Mouse (Mus musculus): ENCODE data around the gene Tnks2. TPM values are rescaled to one million over a fixed set of nuclear protein-coding genes. Genes with fewer than 3 reads are reported as not detected.
A peak's percentile ranks its signal among the peaks of the same experiment; 100 is the strongest.

Gene Tnks2
- polyA plus RNA-seq, 1 experiment, result 34.7 TPM

DNA sequence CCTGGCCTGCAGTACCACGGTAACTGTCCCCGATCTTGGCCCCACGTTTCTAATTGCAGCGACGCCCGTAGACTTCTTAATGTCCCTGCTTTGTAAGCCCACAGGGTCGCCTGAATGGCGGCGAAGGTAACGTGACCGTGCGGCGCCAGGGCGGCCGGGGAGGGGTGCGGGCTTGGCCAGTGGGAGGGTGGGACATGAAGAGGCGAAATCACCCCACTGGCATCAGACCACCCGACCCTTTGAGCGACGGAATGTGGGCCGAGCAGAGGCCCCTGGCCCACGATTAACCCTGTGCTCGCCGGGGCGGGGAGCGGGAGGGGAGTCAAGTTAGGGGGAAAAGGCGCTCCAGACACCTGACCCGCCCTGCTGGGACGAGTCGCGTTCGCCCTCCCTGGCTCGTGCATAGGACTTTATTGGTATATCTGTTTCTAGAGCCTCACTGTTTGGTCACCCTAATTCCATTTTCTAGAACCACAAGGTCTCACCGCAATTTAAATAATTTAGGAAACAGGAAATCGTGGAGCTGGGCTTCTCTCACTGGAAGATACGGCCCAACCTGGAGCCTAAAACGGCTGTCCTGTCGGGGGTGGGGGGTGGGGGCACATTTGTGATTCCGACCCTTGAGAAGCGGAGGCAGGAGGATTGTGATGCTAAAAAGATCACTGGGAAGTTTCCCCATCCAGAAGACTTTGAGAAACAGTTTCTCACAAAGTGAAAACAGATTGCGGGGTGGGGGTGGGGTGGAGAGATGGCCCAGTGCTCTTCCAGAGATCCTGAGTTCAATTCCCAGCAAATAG, 70.4 kb downstream of the Tnks2 start:
- Histone ChIP-seq H3K4me3 (ENCODE audit: insufficient read depth, low read depth, low read length) (peak overlapping the region; percentile 61), H3K4me1 (ENCODE audit: control insufficient read depth, insufficient read depth, insufficient read length, low read length) (no peaks in the 10 kb centered on the region), H3K27ac (replicated peaks; ENCODE audit: low read depth, low read length) (no peak overlapping the region)

DNA sequence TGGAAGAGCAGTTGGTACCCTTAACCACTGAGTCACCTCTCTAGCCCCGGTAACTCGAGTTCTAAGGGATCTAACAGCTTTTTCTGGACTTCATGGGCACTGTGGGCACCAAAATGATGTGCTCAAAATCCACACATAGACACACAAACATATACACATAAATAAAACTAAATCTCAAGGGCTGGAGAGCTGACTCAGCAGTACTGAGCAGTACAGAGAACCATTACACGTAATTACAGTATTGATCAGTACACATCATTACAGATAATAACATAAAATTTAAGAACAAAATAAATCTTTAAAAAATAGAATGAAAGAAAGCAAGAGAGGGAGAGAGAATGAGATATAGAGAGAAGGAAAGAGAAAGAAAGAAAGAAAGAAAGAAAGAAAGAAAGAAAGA, 75.1 kb downstream of the Tnks2 start:
- Histone ChIP-seq H3K4me3 (ENCODE audit: insufficient read depth, low read depth, low read length) (no peak overlapping the region), H3K27ac (replicated peaks; ENCODE audit: low read depth, low read length) (no peak overlapping the region), H3K4me1 (ENCODE audit: control insufficient read depth, insufficient read depth, insufficient read length, low read length) (no peaks in the 10 kb centered on the region)

DNA sequence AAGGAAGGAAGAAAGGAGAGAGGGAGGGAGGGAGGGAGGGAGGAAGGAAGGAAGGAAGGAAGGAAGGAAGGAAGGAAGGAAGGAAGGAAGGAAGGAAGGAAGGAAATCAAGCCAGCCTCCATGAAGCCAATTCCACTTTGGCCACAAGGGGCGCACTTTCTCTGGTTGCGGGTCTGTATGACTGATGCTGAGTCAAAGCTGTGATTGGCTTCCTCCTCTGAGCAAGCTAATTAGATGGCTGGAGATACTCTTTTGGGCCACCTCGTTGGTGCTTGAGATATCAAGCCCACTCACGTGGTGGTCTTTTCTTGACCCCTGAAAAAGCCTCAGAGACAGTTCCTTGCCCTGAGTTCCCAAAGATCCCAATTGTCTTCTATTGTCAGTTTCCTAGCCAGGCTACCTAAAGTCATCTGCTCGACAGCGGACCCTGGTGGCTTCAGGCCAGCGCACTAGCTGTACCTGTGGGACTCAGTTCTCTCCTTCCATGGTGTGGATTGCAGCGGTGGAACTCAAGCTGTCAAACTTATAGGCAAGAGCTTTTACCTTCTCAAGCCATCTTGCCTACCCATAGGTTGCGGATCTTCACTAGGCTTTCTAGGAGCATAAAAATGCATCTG, 75.8 kb downstream of the Tnks2 start:
- Histone ChIP-seq H3K4me3 (ENCODE audit: insufficient read depth, low read depth, low read length) (no peak overlapping the region), H3K27ac (replicated peaks; ENCODE audit: low read depth, low read length) (no peak overlapping the region), H3K4me1 (ENCODE audit: control insufficient read depth, insufficient read depth, insufficient read length, low read length) (no peaks in the 10 kb centered on the region)

DNA sequence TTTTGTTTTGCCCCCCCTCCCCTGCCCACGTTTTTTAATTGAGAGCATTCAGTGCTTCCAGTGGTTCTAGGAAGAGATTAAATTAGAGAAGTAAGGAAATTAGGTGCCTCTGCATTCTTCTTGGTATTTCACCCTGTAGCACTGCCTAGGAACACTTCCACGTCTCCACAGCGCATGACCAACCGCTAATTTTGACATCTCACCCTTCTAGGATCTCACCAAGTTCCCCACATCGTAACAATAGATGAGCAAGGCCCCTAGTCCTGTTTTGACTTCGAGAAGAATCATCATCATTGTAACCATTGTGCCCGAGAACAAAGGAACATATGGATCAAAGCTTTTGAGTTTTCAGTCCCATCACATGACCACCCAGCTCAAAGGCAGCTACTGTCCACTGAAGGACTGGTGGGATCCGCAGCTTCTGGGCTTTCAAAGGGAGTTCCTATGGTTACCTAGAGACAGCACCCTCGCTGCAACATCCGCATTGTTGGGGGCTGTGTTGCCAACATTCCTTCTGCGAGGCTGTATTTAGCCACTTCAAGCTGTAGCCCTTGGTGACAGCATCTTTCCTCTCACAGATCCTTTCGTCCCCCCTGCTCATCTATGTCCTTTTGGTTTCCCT, 76.5 kb downstream of the Tnks2 start:
- Histone ChIP-seq H3K4me3 (ENCODE audit: insufficient read depth, low read depth, low read length) (no peak overlapping the region), H3K27ac (replicated peaks; ENCODE audit: low read depth, low read length) (no peak overlapping the region), H3K4me1 (ENCODE audit: control insufficient read depth, insufficient read depth, insufficient read length, low read length) (no peaks in the 10 kb centered on the region)

DNA sequence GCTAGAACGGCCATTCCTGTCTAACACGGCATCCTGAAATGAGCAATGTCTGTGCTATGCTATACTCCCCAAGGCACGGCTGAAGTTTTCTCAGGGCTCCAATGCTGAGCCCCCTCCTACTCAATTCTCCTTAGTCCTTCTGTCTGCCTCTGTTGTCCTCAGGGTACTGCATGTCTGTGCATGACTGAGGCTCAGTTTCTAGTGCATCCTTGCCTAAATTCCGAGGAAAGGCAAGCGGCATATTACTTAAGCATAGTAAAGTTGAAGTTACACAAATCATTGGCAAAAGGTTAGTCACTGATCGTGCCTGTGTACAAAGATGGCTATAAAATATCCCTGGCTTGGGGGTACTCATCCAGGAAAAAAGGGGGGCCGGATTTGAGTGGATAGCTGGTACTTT, 79.0 kb downstream of the Tnks2 start:
- no peaks in the 10 kb centered on the region for H3K4me1 ChIP-seq (ENCODE audit: control insufficient read depth, insufficient read depth, insufficient read length, low read length)
- H3K4me3 ChIP-seq (ENCODE audit: insufficient read depth, low read depth, low read length), result no peak overlapping the region

DNA sequence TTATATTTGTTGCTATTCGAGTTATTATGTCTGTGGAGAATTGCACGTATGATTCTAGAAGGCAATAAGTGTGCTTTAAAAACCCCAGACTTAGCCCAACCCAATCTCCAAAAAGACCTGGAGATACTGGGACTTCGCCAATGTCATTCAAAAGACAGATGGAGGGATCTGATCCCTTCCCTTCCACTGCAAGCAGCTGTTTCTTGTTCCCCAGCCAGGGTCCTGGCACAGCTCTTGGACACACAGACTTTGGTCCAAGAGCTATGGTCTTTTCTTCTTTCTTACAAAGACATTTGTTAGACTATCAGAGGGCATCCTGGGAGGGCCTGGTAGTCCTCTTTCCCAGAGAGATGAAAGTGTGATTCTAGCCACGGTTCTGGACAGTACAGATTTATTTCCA, 82.2 kb downstream of the Tnks2 start:
- no peak overlapping the region for H3K4me3 ChIP-seq (ENCODE audit: insufficient read depth, low read depth, low read length)
- no peak overlapping the region for H3K27ac ChIP-seq (replicated peaks; ENCODE audit: low read depth, low read length)
- H3K4me1 ChIP-seq (ENCODE audit: control insufficient read depth, insufficient read depth, insufficient read length, low read length), result no peaks in the 10 kb centered on the region

More for the DNA sequence above, 79.0 kb downstream of the Tnks2 start:
- H3K27ac ChIP-seq (replicated peaks; ENCODE audit: low read depth, low read length), result no peak overlapping the region

DNA sequence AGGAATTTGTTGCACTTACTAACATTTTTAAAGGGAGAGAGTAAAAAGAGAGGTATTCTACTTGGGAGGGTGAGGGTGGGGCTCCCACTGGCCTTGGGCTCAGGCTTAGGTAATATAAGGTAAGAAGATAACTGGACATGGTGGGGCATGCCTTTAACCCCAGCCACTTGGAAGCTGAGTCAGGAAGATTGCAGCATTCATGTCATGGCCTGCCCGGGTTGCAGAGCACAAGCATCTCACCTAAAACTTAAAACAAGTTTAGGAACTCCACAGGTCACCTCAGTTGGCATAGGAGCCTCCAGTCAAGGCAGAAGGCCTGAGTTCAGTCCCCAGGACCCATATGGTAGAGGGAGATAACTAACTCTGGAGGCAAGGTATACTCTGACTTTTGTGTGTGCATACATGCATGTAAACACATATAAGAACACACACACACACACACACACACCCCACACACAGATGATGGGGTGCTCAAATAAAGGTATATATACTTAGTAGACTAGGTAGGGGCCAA, 82.9 kb downstream of the Tnks2 start:
- Histone ChIP-seq H3K27ac (replicated peaks; ENCODE audit: low read depth, low read length) (no peak overlapping the region), H3K4me1 (ENCODE audit: control insufficient read depth, insufficient read depth, insufficient read length, low read length) (no peaks in the 10 kb centered on the region), H3K4me3 (ENCODE audit: insufficient read depth, low read depth, low read length) (no peak overlapping the region)

DNA sequence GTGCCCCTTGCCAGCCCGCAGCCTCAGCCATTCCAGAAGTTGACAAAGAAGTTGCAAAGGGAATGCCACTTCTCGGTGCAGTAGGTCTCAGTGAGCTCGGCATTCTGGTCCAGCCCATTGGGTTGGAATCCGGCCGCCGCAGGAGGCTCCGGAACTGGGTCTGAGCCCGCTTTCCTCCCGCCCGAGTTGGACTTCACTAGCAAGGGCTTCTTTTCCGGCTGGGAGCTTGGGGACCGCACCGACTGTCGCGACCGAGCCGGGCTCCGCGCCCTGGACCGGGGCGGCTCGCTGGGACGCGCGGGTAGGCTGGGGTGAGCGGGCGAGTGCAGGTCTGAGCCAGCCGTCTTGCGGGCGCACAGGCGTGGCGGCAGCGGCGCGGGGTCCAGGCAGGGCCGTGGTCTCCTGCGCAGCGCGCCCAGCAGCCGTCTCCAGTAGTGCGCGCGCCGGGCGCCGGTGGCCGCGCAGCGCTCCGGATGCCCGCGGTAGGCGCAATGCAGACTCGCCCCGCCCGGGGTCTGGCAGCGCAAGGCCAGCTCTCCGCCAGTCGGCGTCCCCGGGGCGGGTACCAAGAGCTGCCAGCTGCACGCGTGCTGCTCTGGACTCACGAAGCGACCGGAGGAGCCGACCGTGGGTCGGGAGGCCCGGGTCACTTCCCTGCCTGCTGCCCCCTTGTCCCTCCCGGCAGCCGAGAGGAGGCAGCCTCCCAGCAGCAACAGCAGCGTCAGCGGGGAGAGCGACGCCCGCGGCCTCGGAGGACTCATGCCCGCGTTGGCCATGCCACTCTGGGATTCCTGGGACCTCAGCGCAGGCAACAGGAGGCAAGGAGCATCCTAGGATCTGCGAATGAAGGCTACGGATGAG, 84.6 kb downstream of the Tnks2 start:
- Histone ChIP-seq H3K4me3 (ENCODE audit: insufficient read depth, low read depth, low read length) (peak overlapping the region; percentile 69), H3K4me1 (ENCODE audit: control insufficient read depth, insufficient read depth, insufficient read length, low read length) (no peaks in the 10 kb centered on the region), H3K27ac (replicated peaks; ENCODE audit: low read depth, low read length) (no peak overlapping the region)

DNA sequence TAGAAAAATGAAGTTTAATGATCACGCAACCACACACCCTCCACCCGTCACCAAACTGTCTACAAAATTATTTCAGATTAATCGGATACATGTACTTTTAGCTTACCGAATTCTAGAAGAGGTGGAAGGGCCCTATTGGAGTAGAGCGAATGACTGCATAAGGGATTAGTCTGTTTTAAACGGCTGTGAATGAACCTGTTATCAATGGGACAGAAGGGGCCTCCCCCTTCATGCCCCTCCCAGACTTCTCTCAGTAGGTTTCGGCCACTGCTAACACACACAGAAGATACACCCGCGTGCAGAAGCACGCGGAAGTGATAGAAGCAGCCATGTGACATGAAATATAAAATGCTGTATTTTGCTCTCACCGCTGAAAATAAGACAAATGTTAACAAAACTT, 85.4 kb downstream of the Tnks2 start, which contains the start of gene Fgfbp3:
Gene Fgfbp3, minus strand, starts transcription at position 150 of the 400 bp plus-strand sequence.
- H3K27ac ChIP-seq (replicated peaks; ENCODE audit: low read depth, low read length), result no peak within 1 kb of the TSS
- H3K4me3 ChIP-seq (ENCODE audit: insufficient read depth, low read depth, low read length), result peak within 1 kb of the TSS; percentile 69
- H3K4me1 ChIP-seq (ENCODE audit: control insufficient read depth, insufficient read depth, insufficient read length, low read length), result no peaks in the 10 kb centered on the region

DNA sequence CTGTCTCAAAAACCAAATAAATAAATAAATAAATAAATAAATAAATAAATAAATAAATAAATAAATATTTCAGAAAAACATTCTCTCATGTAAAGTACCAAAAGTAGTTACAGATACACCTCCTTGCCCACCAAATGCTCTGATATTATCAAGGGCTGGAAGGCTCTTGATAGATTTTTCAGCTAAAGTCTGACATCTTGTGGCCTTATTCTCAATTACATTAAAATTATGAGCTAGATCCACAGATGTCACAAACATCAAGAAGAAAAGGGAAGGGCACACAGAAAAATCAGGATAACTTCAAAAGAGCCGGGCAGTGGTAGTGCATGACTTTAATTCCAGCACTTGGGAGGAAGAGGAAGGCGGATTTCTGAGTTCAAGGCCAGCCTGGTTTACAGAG, 88.0 kb downstream of the Tnks2 start:
- Histone ChIP-seq H3K4me1 (ENCODE audit: control insufficient read depth, insufficient read depth, insufficient read length, low read length) (no peaks in the 10 kb centered on the region; the same call in 1 of the 2 replicates), H3K4me3 (ENCODE audit: insufficient read depth, low read depth, low read length) (no peak overlapping the region), H3K27ac (replicated peaks; ENCODE audit: low read depth, low read length) (no peak overlapping the region)

DNA sequence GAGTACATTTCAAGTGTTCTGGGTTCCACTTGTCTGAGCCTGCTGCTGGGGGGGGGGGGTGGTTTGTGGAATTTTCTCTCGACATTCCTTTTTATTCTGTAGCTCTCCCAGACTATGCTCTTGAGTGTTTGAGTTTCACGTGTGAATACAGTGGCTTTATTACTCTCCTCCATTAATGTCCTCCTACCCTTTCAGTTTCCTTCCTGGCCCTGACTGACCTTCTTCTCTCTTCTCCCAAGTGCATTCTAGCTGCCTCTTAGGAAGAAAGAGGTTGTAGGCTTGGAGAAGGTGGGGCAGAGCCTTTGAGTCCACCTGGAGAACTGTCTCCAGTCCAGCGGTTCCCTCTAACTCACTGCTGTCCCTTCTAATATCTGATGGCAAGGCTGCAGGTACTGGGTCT, 88.9 kb downstream of the Tnks2 start:
- no peaks in the 10 kb centered on the region; the same call in 1 of the 2 replicates for H3K4me1 ChIP-seq (ENCODE audit: control insufficient read depth, insufficient read depth, insufficient read length, low read length)
- no peak overlapping the region for H3K4me3 ChIP-seq (ENCODE audit: insufficient read depth, low read depth, low read length)
- H3K27ac ChIP-seq (replicated peaks; ENCODE audit: low read depth, low read length), result no peak overlapping the region

DNA sequence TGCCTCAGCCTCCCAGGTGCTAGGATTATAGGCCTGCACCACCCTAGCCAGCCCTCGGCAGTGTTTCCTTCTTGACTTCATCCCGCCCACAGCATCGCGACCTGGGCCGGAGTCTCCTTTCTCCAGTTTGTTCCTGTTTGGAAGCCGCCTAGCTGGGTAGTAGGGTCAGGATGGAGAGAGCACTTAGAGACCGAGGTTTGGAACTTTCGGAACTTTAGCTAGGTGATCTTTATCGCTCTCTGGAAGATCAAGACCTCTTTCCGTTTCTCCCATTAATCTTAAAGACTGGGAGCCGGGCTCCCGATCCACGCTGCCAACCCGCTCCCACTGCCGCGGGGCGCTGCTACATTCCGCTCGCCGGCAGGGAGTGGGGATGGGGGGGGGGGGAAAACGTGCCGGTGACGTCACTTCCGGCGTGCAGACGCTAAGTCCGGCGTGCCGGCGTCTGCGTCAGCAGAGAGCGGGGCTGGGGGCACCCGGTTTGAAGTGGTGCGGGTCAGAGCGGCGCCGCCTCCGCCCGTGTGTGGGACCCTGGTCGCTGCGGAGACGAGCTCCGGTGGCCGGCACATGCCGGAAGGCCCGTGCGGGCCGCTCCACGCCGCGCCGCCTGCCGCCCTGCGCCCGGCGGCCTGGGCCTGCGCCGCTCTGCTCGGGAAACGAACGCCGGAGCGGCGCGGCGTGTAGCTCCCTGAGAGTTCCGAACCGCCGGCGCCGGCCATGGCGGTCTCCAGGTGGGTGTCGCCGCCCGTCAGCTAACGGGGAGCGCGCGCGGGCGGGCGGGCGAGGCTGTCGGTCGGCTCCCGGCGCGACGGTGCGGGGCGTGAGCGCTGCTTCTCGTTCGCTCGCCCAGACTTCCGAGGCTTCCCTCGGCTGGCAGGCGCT, 91.9 kb downstream of the Tnks2 start, which contains the start of gene Btaf1:
Gene Btaf1, plus strand, starts transcription at position 409 of the 882 bp plus-strand sequence.
- H3K4me3 ChIP-seq (ENCODE audit: insufficient read depth, low read depth, low read length), result peak within 1 kb of the TSS; percentile 94
- H3K4me1 ChIP-seq (ENCODE audit: control insufficient read depth, insufficient read depth, insufficient read length, low read length), result no peaks in the 10 kb centered on the region; the same call in 1 of the 2 replicates

DNA sequence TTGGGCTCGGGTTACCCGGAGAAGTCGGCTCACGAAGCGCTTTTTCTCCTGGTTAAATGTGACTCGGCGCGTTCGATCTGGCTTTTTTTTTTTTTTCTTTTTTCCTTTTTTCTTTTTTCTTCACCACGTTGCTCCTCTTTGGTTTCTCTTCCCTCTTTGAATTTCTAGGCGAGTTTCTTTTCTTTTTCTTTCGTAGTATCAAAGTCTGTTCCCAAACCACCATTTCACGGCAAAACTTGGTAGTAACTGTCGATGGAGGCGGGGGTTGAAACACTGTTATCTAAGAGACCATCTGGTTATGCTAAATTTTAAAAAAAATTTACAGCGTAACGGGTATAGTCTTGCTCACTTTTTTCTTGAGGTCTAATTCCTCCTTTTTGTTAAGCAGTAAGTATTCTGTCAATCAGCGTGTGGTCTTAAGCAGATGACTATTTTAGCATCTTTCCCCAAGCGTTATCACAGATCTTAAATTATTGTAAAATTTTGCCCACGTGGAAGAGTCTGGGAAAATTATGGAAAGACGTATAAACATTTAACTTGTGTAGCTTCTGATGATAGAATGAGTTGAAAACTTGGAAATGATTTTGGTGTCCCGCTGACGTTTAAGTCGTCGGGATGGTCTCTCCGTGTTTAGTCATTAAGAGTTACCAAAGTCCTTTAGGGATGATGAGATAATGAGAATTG, 92.7 kb downstream of the Tnks2 start:
- H3K4me1 ChIP-seq (ENCODE audit: control insufficient read depth, insufficient read depth, insufficient read length, low read length), result no peaks in the 10 kb centered on the region; the same call in 1 of the 2 replicates
- peak overlapping the region; percentile 92 for H3K27ac ChIP-seq (replicated peaks; ENCODE audit: low read depth, low read length)
- peak overlapping the region; percentile 94 for H3K4me3 ChIP-seq (ENCODE audit: insufficient read depth, low read depth, low read length)

More for the DNA sequence above, 91.9 kb downstream of the Tnks2 start, which contains the start of gene Btaf1:
- peak within 1 kb of the TSS; percentile 92 for H3K27ac ChIP-seq (replicated peaks; ENCODE audit: low read depth, low read length)

Data from brown adipose tissue, adult 24 weeks (tissue).